Mouse (Mus musculus) MEL (cell line): ENCODE measurements around the gene Myh1. TPM values are rescaled to one million over a fixed set of nuclear protein-coding genes. Genes with fewer than 3 reads are reported as not detected.

Experiments used
- DNase-seq: peaks from one replicate; pipeline ENCODE4 v3.0.0; 2011; ENCODE audit warnings: low read depth, low spot score
- H3K27ac ChIP-seq: 2 replicates; pipeline ENCODE4 v1.5.1; 2012; ENCODE audit warnings: low read depth, mild to moderate bottlenecking, control low read depth, low read length, moderate library complexity; ENCODE audit not compliant: control insufficient read depth
- H3K27me3 ChIP-seq, 2 experiments: fragments of 150-350 bp in 1 of 2; sonication (generic) in 1 of 2; 2 replicates each; pipeline ENCODE4 v1.6.1; 2012; ENCODE audit warnings: low read length in 2 of 2, mild to moderate bottlenecking in 2 of 2, improper control_type of control experiment in 1 of 2, moderate library complexity in 1 of 2; ENCODE audit not compliant: insufficient read depth in 2 of 2, control insufficient read depth in 1 of 2
- H3K36me3 ChIP-seq, 2 experiments: 2 replicates each; pipeline ENCODE4 v1.6.1; 2012 to 2014; ENCODE audit warnings: low read length in 2 of 2, improper control_type of control experiment in 1 of 2, inconsistent platforms in 1 of 2, mild to moderate bottlenecking in 1 of 2; ENCODE audit not compliant: insufficient read depth in 2 of 2, control insufficient read depth in 1 of 2
- H3K4me1 ChIP-seq, 2 experiments: fragments of 150-350 bp in 1 of 2; sonication (generic) in 1 of 2; 2 replicates each; pipeline ENCODE4 v1.6.1; 2012; ENCODE audit warnings: low read length in 2 of 2, improper control_type of control experiment in 1 of 2, mild to moderate bottlenecking in 1 of 2; ENCODE audit not compliant: insufficient read depth in 2 of 2, control insufficient read depth in 1 of 2
- H3K4me3 ChIP-seq, 2 experiments: fragments of 150-350 bp in 1 of 2; sonication (generic) in 1 of 2; 2 replicates each; pipeline ENCODE4 v1.5.1; 2012; ENCODE audit warnings: low read depth in 2 of 2, low read length in 2 of 2, mild to moderate bottlenecking in 2 of 2, moderate library complexity in 2 of 2, control low read depth in 1 of 2, improper control_type of control experiment in 1 of 2; ENCODE audit not compliant: control insufficient read depth in 1 of 2, insufficient read depth in 1 of 2
- H3K79me2 ChIP-seq: 2 replicates; pipeline ENCODE4 v1.6.1; 2012; ENCODE audit warnings: mild to moderate bottlenecking, low read length, moderate library complexity; ENCODE audit not compliant: control insufficient read depth, poor library complexity, insufficient read depth
- H3K9ac ChIP-seq: 2 replicates; pipeline ENCODE4 v1.6.1; 2012; ENCODE audit warnings: low read depth, mild to moderate bottlenecking, control low read depth, low read length, moderate library complexity; ENCODE audit not compliant: control insufficient read depth, poor library complexity, severe bottlenecking
- H3K9me3 ChIP-seq: fragments of 150-350 bp; sonication (generic); replicated peaks from 2 replicates; pipeline ENCODE4 v1.6.1; 2012; ENCODE audit warnings: mild to moderate bottlenecking, low read length, improper control_type of control experiment, moderate library complexity; ENCODE audit not compliant: insufficient read depth
- CHD2 ChIP-seq: IDR thresholded peaks from 2 replicates; pipeline ENCODE4 v1.6.1; 2011; ENCODE audit warnings: low read length, improper control_type of control experiment
- CTCF ChIP-seq, 3 experiments: IDR thresholded peaks in 2 of 3; conservative IDR thresholded peaks in 1 of 3; 2 replicates each; pipeline ENCODE4 v1.5.1; 2011 to 2012; ENCODE audit warnings: low read length in 3 of 3, low read depth in 2 of 3, mild to moderate bottlenecking in 2 of 3, improper control_type of control experiment in 1 of 3, inconsistent platforms in 1 of 3, mixed read lengths in 1 of 3, moderate library complexity in 1 of 3; ENCODE audit not compliant: control insufficient read depth in 1 of 3, insufficient read depth in 1 of 3, poor library complexity in 1 of 3, severe bottlenecking in 1 of 3
- ELF1 ChIP-seq: IDR thresholded peaks from 2 replicates; pipeline ENCODE4 v1.6.1; 2014; ENCODE audit warnings: low read depth, mild to moderate bottlenecking, inconsistent platforms, low read length, improper control_type of control experiment, moderate library complexity
- MAX ChIP-seq: IDR thresholded peaks from 2 replicates; pipeline ENCODE4 v1.6.1; 2011; ENCODE audit warnings: low read length, improper control_type of control experiment
- MEF2A ChIP-seq: IDR thresholded peaks from 2 replicates; pipeline ENCODE4 v1.6.1; 2014; ENCODE audit warnings: low read depth, mild to moderate bottlenecking, inconsistent platforms, low read length, improper control_type of control experiment; ENCODE audit not compliant: poor library complexity, insufficient replicate concordance, severe bottlenecking; ENCODE audit errors: extremely low read depth
- POLR2A ChIP-seq, 2 experiments: IDR thresholded peaks; 2 replicates each; pipeline ENCODE4 v1.6.1; 2011 to 2012; ENCODE audit warnings: low read length in 2 of 2, mild to moderate bottlenecking in 2 of 2, control low read depth in 1 of 2, improper control_type of control experiment in 1 of 2, low read depth in 1 of 2, moderate library complexity in 1 of 2; ENCODE audit not compliant: control insufficient read depth in 1 of 2, insufficient read depth in 1 of 2, poor library complexity in 1 of 2
- RAD21 ChIP-seq: IDR thresholded peaks from 2 replicates; pipeline ENCODE4 v1.6.1; 2011; ENCODE audit warnings: mild to moderate bottlenecking, low read depth, low read length, improper control_type of control experiment
- RCOR1 ChIP-seq: IDR thresholded peaks from 2 replicates; pipeline ENCODE4 v1.6.1; 2012; ENCODE audit warnings: low read depth, mild to moderate bottlenecking, inconsistent platforms, low read length, improper control_type of control experiment
- SMC3 ChIP-seq: IDR thresholded peaks from 2 replicates; pipeline ENCODE4 v1.6.1; 2011; ENCODE audit warnings: low read depth, low read length, improper control_type of control experiment
- TCF12 ChIP-seq: IDR thresholded peaks from 2 replicates; pipeline ENCODE4 v1.6.1; 2014; ENCODE audit warnings: low read depth, mild to moderate bottlenecking, inconsistent platforms, low read length, improper control_type of control experiment, moderate library complexity
- USF2 ChIP-seq, 2 experiments: IDR thresholded peaks; 2 replicates each; pipeline ENCODE4 v1.6.1; 2011 to 2012; ENCODE audit warnings: improper control_type of control experiment in 2 of 2, low read length in 2 of 2, borderline replicate concordance in 1 of 2, inconsistent platforms in 1 of 2, low read depth in 1 of 2, mild to moderate bottlenecking in 1 of 2; ENCODE audit not compliant: insufficient read depth in 1 of 2
- ZMIZ1 ChIP-seq: IDR thresholded peaks from 2 replicates; pipeline ENCODE4 v1.6.1; 2012; ENCODE audit warnings: low read depth, mild to moderate bottlenecking, inconsistent platforms, low read length, improper control_type of control experiment, moderate library complexity
- ZNF384 ChIP-seq: IDR thresholded peaks from 2 replicates; pipeline ENCODE4 v1.6.1; 2012; ENCODE audit warnings: low read depth, mild to moderate bottlenecking, inconsistent platforms, low read length, improper control_type of control experiment
- polyA plus RNA-seq, 2 experiments: library from polyadenylated mRNA; stranded (reverse) in 1 of 2; unstranded in 1 of 2; fragments of >175 nt in 1 of 2; fragments of >200 nt in 1 of 2; gene quantifications; 2 replicates each; pipeline versions ENCODE4 v1.2.1 to v1.2.4; 2012; ENCODE audit warnings: low replicate concordance in 2 of 2, low read depth in 1 of 2; ENCODE audit not compliant: insufficient read length in 2 of 2, insufficient read depth in 1 of 2, missing spikeins in 1 of 2
- total RNA-seq: library from RNA; depleted of rRNA; stranded (reverse); fragments of 300-350 nt; gene quantifications from 2 replicates; pipeline ENCODE4 v1.2.3, GENCODE M21; 2012

Myh1 gene
- total and polyA plus RNA-seq, 3 experiments: not detected

DNA sequence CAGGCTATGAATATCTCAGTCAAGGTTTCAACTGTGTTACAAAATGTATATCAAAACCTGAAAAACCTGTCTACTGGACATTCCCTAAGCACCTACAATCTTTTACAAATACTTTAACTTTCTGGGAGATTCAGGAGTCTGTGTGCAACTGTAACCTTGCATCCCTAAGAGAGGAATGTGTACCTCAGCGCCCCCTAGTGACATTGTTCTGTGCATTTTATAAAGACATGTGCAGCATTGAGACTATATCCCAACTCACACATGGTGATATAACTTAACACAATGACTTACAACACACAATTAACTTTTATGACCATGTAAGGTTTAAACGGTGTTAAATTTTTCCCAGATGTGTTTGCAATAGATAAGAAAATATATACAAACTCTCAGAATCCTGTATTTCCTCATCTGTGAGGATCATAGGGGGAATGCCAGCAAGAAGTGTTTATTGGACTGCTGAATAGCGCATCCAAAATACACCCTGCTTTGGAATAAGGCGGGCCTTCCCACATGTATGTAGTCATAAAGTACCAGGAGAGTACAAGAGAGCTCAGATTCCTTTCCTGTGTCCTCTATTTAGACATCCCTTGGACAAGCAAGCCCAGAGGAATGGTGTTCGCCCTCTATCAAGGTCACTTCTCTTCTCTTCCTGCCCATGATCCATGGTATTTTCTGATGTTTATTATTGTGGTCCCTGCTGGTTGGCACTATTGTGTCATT is 35.9 kb downstream of the Myh1 start:
- no peaks in the 10 kb centered on the region for H3K9me3 ChIP-seq
- no peak overlapping the region for H3K9ac ChIP-seq
- no peak overlapping the region for H3K27ac ChIP-seq
- H3K27me3 ChIP-seq: no peaks in the 10 kb centered on the region
- TF ChIP-seq RAD21 (no peak; the same call in 1 of the 2 replicates), MAX (no peak), RCOR1 (no peak), ZMIZ1 (no peak), TCF12 (no peak), ZNF384 (no peak), SMC3 (0 out of 2 replicates have a peak, but pooled peaks have one; percentile 8), USF2 (IDR thresholded peaks at IDR 0.05; ENCODE audit: borderline replicate concordance in 1 of 2, insufficient read depth in 1 of 2, low read depth in 1 of 2, low read length in 2 of 2) (no peak), CHD2 (no peak), CTCF (IDR thresholded peaks at IDR 0.05 in 2 of 3, conservative IDR thresholded peaks at IDR 0.05 in 1 of 3; ENCODE audit: control insufficient read depth in 1 of 3, insufficient read depth in 1 of 3, low read depth in 2 of 3, low read length in 3 of 3, poor library complexity in 1 of 3, severe bottlenecking in 1 of 3) (peak in 1 of 3 experiments; percentile 26; a peak in 1 of 6 replicates), ELF1 (no peak)
- peak; percentile 10 for DNase-seq
- no peaks in the 10 kb centered on the region for H3K36me3 ChIP-seq
- H3K4me3 ChIP-seq: no peak overlapping the region
- H3K4me1 ChIP-seq: no peaks in the 10 kb centered on the region
- H3K79me2 ChIP-seq: no peaks in the 10 kb centered on the region

DNA sequence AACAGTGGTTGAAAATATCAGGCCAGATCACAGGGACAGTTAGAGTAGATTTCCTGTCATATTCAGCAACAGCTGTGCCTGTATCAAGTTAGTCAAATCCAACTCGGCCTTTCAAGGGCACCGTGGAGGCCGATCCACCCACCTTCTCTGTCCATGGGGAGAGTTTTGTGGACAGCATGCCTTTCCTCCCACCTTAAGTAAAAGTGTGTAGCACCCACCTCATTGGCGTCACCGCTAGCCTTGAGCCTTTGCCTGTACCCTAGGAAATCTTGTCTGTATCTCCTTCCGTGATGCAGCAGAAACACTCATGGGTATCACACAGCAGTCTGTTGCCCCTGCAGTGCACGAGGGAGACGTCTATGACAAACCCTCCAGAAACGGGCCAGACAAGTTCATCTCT is 36.9 kb downstream of the Myh1 start:
- Histone ChIP-seq H3K27me3 (no peaks in the 10 kb centered on the region), H3K4me3 (no peak overlapping the region), H3K36me3 (no peaks in the 10 kb centered on the region), H3K9me3 (no peaks in the 10 kb centered on the region), H3K4me1 (no peaks in the 10 kb centered on the region), H3K9ac (no peak overlapping the region), H3K27ac (no peak overlapping the region), H3K79me2 (no peaks in the 10 kb centered on the region)
- TF ChIP-seq ZMIZ1 (no peak), POLR2A (IDR thresholded peaks at IDR 0.05; ENCODE audit: control insufficient read depth in 1 of 2, insufficient read depth in 1 of 2, low read depth in 1 of 2, low read length in 2 of 2, poor library complexity in 1 of 2) (no peak), TCF12 (no peak), MEF2A (no peak)
- no peak for DNase-seq
